Mouse (Mus musculus) gastrocnemius, postnatal 36 days (tissue): ENCODE results near the gene Pogk. TPM values are rescaled to one million over a fixed set of nuclear protein-coding genes. Genes with fewer than 3 reads are reported as not detected.

ENCODE experiments used
- DNase-seq, 2 experiments: peaks; one replicate each; pipeline ENCODE4 v3.0.0; 2022
- intact Hi-C: fragments of 180-260 bp; cut with DNase I; formaldehyde crosslinking; loops from one replicate; pipeline ENCODE4 v1.15.1; 2025
- total RNA-seq, 2 experiments: library from RNA; stranded (reverse); gene quantifications; 2 replicates each; pipeline ENCODE4 v1.2.3; 2021

Gene Pogk
- total RNA-seq, 2 experiments from 2014 or later, result 7.3 to 9.0 TPM

GRCm38 (mm10) chr1:166381336-166381735, 28.3 kb downstream of the Pogk start:
- DNase-seq, result no peak
- intact Hi-C loops, result no loop called here

- DNase-seq, result peak; percentile 10 to 59
- intact Hi-C loops, result no loop called here
These were observed 29.9 kb downstream of the Pogk start for GRCm38 (mm10) chr1:166379630-166380231.

- DNase-seq, result peak; percentile 89 to 95
- intact Hi-C loops, result no loop called here
These were observed 30.5 kb downstream of the Pogk start, which contains the start of gene Tada1 for GRCm38 (mm10) chr1:166379013-166379629. Gene Tada1 (plus strand): TSS chr1:166379097.

- intact Hi-C loops, result no loop called here
These were observed 31.1 kb downstream of the Pogk start for GRCm38 (mm10) chr1:166378431-166379012.

GRCm38 (mm10) chr1:166377171-166377570, 32.5 kb downstream of the Pogk start:
- intact Hi-C loops, result no loop called here
- DNase-seq, result no peak

More at GRCm38 (mm10) chr1:166378431-166379012, 31.1 kb downstream of the Pogk start:
- no peak for DNase-seq

GRCm38 (mm10) chr1:166363122-166363521, 46.5 kb downstream of the Pogk start:
- intact Hi-C loops, result loop anchor here (5.0 kb wide), 1 partner anchor 206 kb away; no protein-coding TSS in a partner anchor

GRCm38 (mm10) chr1:166362659-166363058, 47.0 kb downstream of the Pogk start:
- intact Hi-C loops, result loop anchor here (5.0 kb wide), 1 partner anchor 205 kb away; no protein-coding TSS in a partner anchor
- DNase-seq, result no peak

More at GRCm38 (mm10) chr1:166363122-166363521, 46.5 kb downstream of the Pogk start:
- no peak for DNase-seq

GRCm38 (mm10) chr1:166361842-166362241, 47.8 kb downstream of the Pogk start:
- no peak for DNase-seq
- intact Hi-C loops, result loop anchor here (5.0 kb wide), 1 partner anchor 205 kb away; no protein-coding TSS in a partner anchor

GRCm38 (mm10) chr1:166360896-166361295, 48.8 kb downstream of the Pogk start:
- no peak for DNase-seq
- intact Hi-C loops, result loop anchor here (5.0 kb wide), 1 partner anchor 204 kb away; no protein-coding TSS in a partner anchor

GRCm38 (mm10) chr1:166360157-166360855, 49.4 kb downstream of the Pogk start:
- peak; percentile 82 to 85 for DNase-seq
- intact Hi-C loops, result loop anchor here (5.0 kb wide), 1 partner anchor 203 kb away; no protein-coding TSS in a partner anchor

- intact Hi-C loops, result no loop called here
- DNase-seq, result no peak
These were observed 59.9 kb downstream of the Pogk start for GRCm38 (mm10) chr1:166349751-166350150.

- no peak for DNase-seq
- intact Hi-C loops, result no loop called here
These were observed 60.3 kb downstream of the Pogk start for GRCm38 (mm10) chr1:166349341-166349740.

- DNase-seq, result no peak
- intact Hi-C loops, result no loop called here
These were observed 62.8 kb downstream of the Pogk start for GRCm38 (mm10) chr1:166346906-166347305.

GRCm38 (mm10) chr1:166345602-166346001, 64.1 kb downstream of the Pogk start:
- intact Hi-C loops, result no loop called here
- no peak for DNase-seq

GRCm38 (mm10) chr1:166344300-166345077, 65.2 kb downstream of the Pogk start:
- intact Hi-C loops, result no loop called here
- DNase-seq, result no peak

- intact Hi-C loops, result no loop called here
These were observed 66.1 kb downstream of the Pogk start for GRCm38 (mm10) chr1:166343586-166343985.

GRCm38 (mm10) chr1:166342539-166342938, 67.1 kb downstream of the Pogk start:
- intact Hi-C loops, result no loop called here
- no peak for DNase-seq

More at GRCm38 (mm10) chr1:166343586-166343985, 66.1 kb downstream of the Pogk start:
- DNase-seq, result no peak

- intact Hi-C loops, result no loop called here
- DNase-seq, result no peak
These were observed 67.6 kb downstream of the Pogk start for GRCm38 (mm10) chr1:166342060-166342459.

- DNase-seq, result peak in 1 of 2 experiments; percentile 6
- intact Hi-C loops, result no loop called here
These were observed 70.6 kb downstream of the Pogk start for GRCm38 (mm10) chr1:166339110-166339509.
